Comparison of ENCODE assay signal across 30 mouse cellular contexts in the genomic region with DNA sequence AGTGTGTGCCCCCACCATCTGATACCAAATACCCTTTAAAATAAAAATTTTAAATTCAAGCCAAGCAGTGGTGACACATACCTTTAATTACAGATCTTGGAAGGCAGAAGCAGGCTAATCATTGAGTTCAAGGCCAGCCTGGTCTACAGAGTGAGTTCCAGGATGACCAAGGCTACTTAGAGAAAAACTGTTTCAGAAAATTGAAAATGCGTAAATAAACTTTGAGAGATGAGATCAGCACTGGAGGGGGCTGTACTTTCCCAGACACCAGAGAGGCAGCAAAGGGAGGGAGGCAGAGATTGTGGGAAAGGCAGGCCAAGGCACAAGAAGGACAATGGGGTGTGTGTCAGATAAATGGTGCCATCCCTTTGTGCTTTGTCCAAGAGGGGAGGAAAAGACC. TPM values are rescaled to one million over a fixed set of nuclear protein-coding genes. Genes with fewer than 3 reads are reported as not detected.
A peak's percentile ranks its signal among the peaks of the same experiment; 100 is the strongest.
DNase-seq lines count a peak whose midpoint lies in the region; TF ChIP-seq lines count a peak whose summit lies in the region.
"Had no signal": no experiment of that assay in that cellular context is flagged by ENCODE, and none has a peak within 500 bp of the region (broad histone marks: within the 10 kb centered on the region; RNA-seq: fewer than 3 reads in every experiment).

No protein-coding gene starts in this region.

- H3K27me3 ChIP-seq in testis, adult 2 months (ENCODE audit: control insufficient read depth, insufficient read depth, low read length), result no peaks in the 10 kb centered on the region
- H3K27me3 ChIP-seq: embryonic facial prominence, embryonic 13.5 days; embryonic facial prominence, embryonic 15.5 days; forebrain, embryonic 12.5 days had no signal

- H3K36me3 ChIP-seq in testis, adult 2 months (ENCODE audit: control insufficient read depth, insufficient read depth, low read length), result no peaks in the 10 kb centered on the region
- H3K36me3 ChIP-seq: embryonic facial prominence, embryonic 13.5 days; embryonic facial prominence, embryonic 15.5 days; forebrain, embryonic 10.5 days; forebrain, embryonic 12.5 days; G1E had no signal

- peak; percentile 61 to 79 for DNase-seq in adrenal gland, adult (ENCODE audit: inconsistent age in 2 of 2, low spot score in 1 of 2)
- no peak for DNase-seq in adrenal gland, postnatal 25 days
- peak; percentile 31 for DNase-seq in adrenal gland, adult 8-10 months
- no peak for DNase-seq in adrenal gland, adult 18-20 months (ENCODE audit: low spot score in 2 of 2)
- DNase-seq in testis, postnatal 10 days (ENCODE audit: low spot score), result no peak
- DNase-seq: B cell, adult 2 months; cerebellum, adult 11 months; cerebellum, adult 18-20 months; cerebellum, adult 8-10 months; cerebellum, adult 9-11 months; cerebellum, postnatal 14 days; cerebellum, postnatal 36 days; embryo, embryonic 11 days had no signal

- no peak for TF ChIP-seq CTCF in testis, adult 2 months (IDR thresholded peaks at IDR 0.05; ENCODE audit: control insufficient read depth, insufficient read depth, insufficient replicate concordance, low read depth, low read length)

- no peak overlapping the region for H3K4me3 ChIP-seq in testis, adult 2 months (ENCODE audit: control insufficient read depth, low read depth, low read length)
- H3K4me3 ChIP-seq: embryonic facial prominence, embryonic 13.5 days; embryonic facial prominence, embryonic 15.5 days; erythroblast, embryonic 14.5 days; forebrain, embryonic 10.5 days; forebrain, embryonic 12.5 days had no signal

- H3K4me1 ChIP-seq in testis, adult 2 months (ENCODE audit: control insufficient read depth, insufficient read depth, low read length), result no peaks in the 10 kb centered on the region
- H3K4me1 ChIP-seq: embryonic facial prominence, embryonic 15.5 days; forebrain, embryonic 10.5 days; forebrain, embryonic 12.5 days had no signal

- H3K27ac ChIP-seq in testis, adult 2 months (ENCODE audit: control insufficient read depth, insufficient read depth, low read depth, low read length), result peak overlapping the region; percentile 6; the same call in 1 of the 2 replicates
- H3K27ac ChIP-seq: embryonic facial prominence, embryonic 13.5 days; embryonic facial prominence, embryonic 15.5 days; forebrain, embryonic 10.5 days; forebrain, embryonic 12.5 days had no signal

- TF ChIP-seq POLR2A in testis, adult 2 months (IDR thresholded peaks at IDR 0.05; ENCODE audit: control insufficient read depth, low read depth, low read length), result no peak

RNA-seq across cellular contexts. Expression of a gene that starts 20.2 kb away (rescaled TPM):
- not detected in 2 replicates for total RNA-seq in adrenal gland, postnatal 25 days (2021)
- not detected for total RNA-seq in adrenal gland, adult 8-10 months (2022)
- not detected for total RNA-seq in adrenal gland, adult 18-20 months (2021)
- not detected in 2 replicates for polyA plus RNA-seq in testis, adult 2 months (2012; rRNA removed)
- total RNA-seq: CH12.LX; common myeloid progenitor, adult 5-6 weeks; gastrocnemius, adult 18-20 months had no signal
- polyA plus RNA-seq: activated CD4-positive, CD25-positive, alpha-beta regulatory T cell, adult 4 months; brain, embryonic 14.5 days; CD4-positive, CD25-positive, alpha-beta regulatory T cell, adult 4 months; embryonic facial prominence, embryonic 11.5 days; embryonic facial prominence, embryonic 13.5 days; embryonic facial prominence, embryonic 15.5 days; erythroblast, embryonic 14.5 days; forebrain, embryonic 10.5 days; forebrain, embryonic 12.5 days; forebrain, embryonic 14.5 days; forebrain, embryonic 16.5 days; G1E; Patski had no signal

RNA-seq across cellular contexts. Expression of a gene that starts 20.7 kb away (rescaled TPM):
- 0.55 TPM in 1 of 2 replicates, not detected in the other for total RNA-seq in adrenal gland, postnatal 25 days (2021)
- total RNA-seq in adrenal gland, adult 8-10 months (2022), result under 1 TPM in 2 of 4 experiments, not detected in 2; 0.41 to 0.56 TPM
- total RNA-seq in adrenal gland, adult 18-20 months (2021), result under 1 TPM; 0.33 to 0.42 TPM
- 0.91 and 1.2 TPM in 2 replicates for polyA plus RNA-seq in testis, adult 2 months (2012; rRNA removed)
- polyA plus RNA-seq: activated CD4-positive, CD25-positive, alpha-beta regulatory T cell, adult 4 months; CD4-positive, CD25-positive, alpha-beta regulatory T cell, adult 4 months; embryonic facial prominence, embryonic 13.5 days; embryonic facial prominence, embryonic 15.5 days; forebrain, embryonic 14.5 days; forebrain, embryonic 16.5 days; G1E had no signal

RNA-seq across cellular contexts. Expression of a gene that starts 58.0 kb away (rescaled TPM):
- total RNA-seq in adrenal gland, postnatal 25 days (2021), result not detected in 2 replicates
- not detected for total RNA-seq in adrenal gland, adult 8-10 months (2022)
- not detected for total RNA-seq in adrenal gland, adult 18-20 months (2021)
- polyA plus RNA-seq in testis, adult 2 months (2012; rRNA removed), result not detected in 2 replicates
- total RNA-seq: common myeloid progenitor, adult 5-6 weeks; gastrocnemius, adult 18-20 months had no signal
- polyA plus RNA-seq: activated CD4-positive, CD25-positive, alpha-beta regulatory T cell, adult 4 months; CD4-positive, CD25-positive, alpha-beta regulatory T cell, adult 4 months; erythroblast, embryonic 14.5 days; forebrain, embryonic 10.5 days; forebrain, embryonic 12.5 days; forebrain, embryonic 14.5 days; forebrain, embryonic 16.5 days; G1E; Patski had no signal

Comparison
In these comparisons a context has a peak if more than half of its experiments do, and no peak if none do; other contexts are left out.
1. DNase-seq: peak in adrenal gland, adult (2 of 2) and adrenal gland, adult 8-10 months (single experiment); none in adrenal gland, postnatal 25 days (single experiment), adrenal gland, adult 18-20 months (0 of 2) and testis, postnatal 10 days (single experiment).